ENCODE assay signal across 7 mouse cellular contexts in genomic region chrX:94990080-94990825, GRCm38 (mm10). TPM values are rescaled to one million over a fixed set of nuclear protein-coding genes. Genes with fewer than 3 reads are reported as not detected.
DNase-seq lines count a peak whose midpoint lies in the region; ATAC-seq and TF ChIP-seq lines count a peak whose summit lies in the region.

No protein-coding gene starts in this region.

- peak overlapping the region; percentile 18; the same call in 1 of the 2 replicates for H3K4me3 ChIP-seq in spleen, adult 2 months (ENCODE audit: extremely low read depth, insufficient read depth, insufficient read length)
- peak overlapping the region; percentile 17; the same call in 1 of the 2 replicates for H3K4me3 ChIP-seq in embryonic facial prominence, embryonic 11.5 days (ENCODE audit: low read depth, low read length)
- peak overlapping the region; percentile 51 for H3K4me3 ChIP-seq in midbrain, embryonic 10.5 days
- peak overlapping the region; percentile 78 for H3K4me3 ChIP-seq in testis, adult 2 months (ENCODE audit: control insufficient read depth, low read depth, low read length)

- intact Hi-C loops in heart, postnatal 10 days (cut with DNase I) = no loop called here

- H3K27ac ChIP-seq in spleen, adult 2 months (ENCODE audit: insufficient read depth, low read length) = no peak overlapping the region
- H3K27ac ChIP-seq in embryonic facial prominence, embryonic 11.5 days (replicated peaks; ENCODE audit: low read depth, low read length) = no peak overlapping the region
- peak overlapping the region; percentile 82 for H3K27ac ChIP-seq in midbrain, embryonic 10.5 days (replicated peaks)
- H3K27ac ChIP-seq in testis, adult 2 months (ENCODE audit: control insufficient read depth, insufficient read depth, low read depth, low read length) = peak overlapping the region; percentile 65; the same call in 1 of the 2 replicates

- H3K36me3 ChIP-seq in spleen, adult 2 months (ENCODE audit: control insufficient read depth, insufficient read depth, low read length) = no peaks in the 10 kb centered on the region
- H3K36me3 ChIP-seq in embryonic facial prominence, embryonic 11.5 days (replicated peaks; ENCODE audit: control insufficient read depth, insufficient read depth, low read depth, low read length) = no peaks in the 10 kb centered on the region
- no peaks in the 10 kb centered on the region for H3K36me3 ChIP-seq in midbrain, embryonic 10.5 days
- H3K36me3 ChIP-seq in testis, adult 2 months (ENCODE audit: control insufficient read depth, insufficient read depth, low read length) = no peaks in the 10 kb centered on the region

- TF ChIP-seq CTCF in spleen, adult 2 months (IDR thresholded peaks at IDR 0.05; ENCODE audit: extremely low read depth, insufficient read depth, insufficient read length, insufficient replicate concordance) = no peak
- no peak for TF ChIP-seq CTCF in testis, adult 2 months (IDR thresholded peaks at IDR 0.05; ENCODE audit: control insufficient read depth, insufficient read depth, insufficient replicate concordance, low read depth, low read length)

- no peaks in the 10 kb centered on the region for H3K4me1 ChIP-seq in spleen, adult 2 months (ENCODE audit: control insufficient read depth, insufficient read depth, insufficient read length)
- H3K4me1 ChIP-seq in embryonic facial prominence, embryonic 11.5 days (ENCODE audit: control insufficient read depth, insufficient read depth, low read length) = no peaks in the 10 kb centered on the region
- H3K4me1 ChIP-seq in midbrain, embryonic 10.5 days = peaks cover 18% of the 10 kb centered on the region; the same call in 1 of the 2 replicates
- H3K4me1 ChIP-seq in testis, adult 2 months (ENCODE audit: control insufficient read depth, insufficient read depth, low read length) = peaks cover 6% of the 10 kb centered on the region

- H3K4me2 ChIP-seq in embryonic facial prominence, embryonic 11.5 days (ENCODE audit: low read depth, low read length) = peak overlapping the region; percentile 39

- no peaks in the 10 kb centered on the region for H3K9me3 ChIP-seq in embryonic facial prominence, embryonic 11.5 days (replicated peaks; ENCODE audit: control insufficient read depth, low read length)
- no peaks in the 10 kb centered on the region for H3K9me3 ChIP-seq in midbrain, embryonic 10.5 days (replicated peaks)

- 29% methylated on average over 29 of the region's 29 CpGs for WGBS in spleen, adult 2 months
- 14% methylated on average over 29 of the region's 29 CpGs for WGBS in embryonic facial prominence, embryonic 11.5 days
- WGBS in midbrain, embryonic 10.5 days = 26% methylated on average over 29 of the region's 29 CpGs

- no peak for TF ChIP-seq POLR2A in spleen, adult 2 months (IDR thresholded peaks at IDR 0.05; ENCODE audit: low read depth, low read length)
- no peak for TF ChIP-seq POLR2A in testis, adult 2 months (IDR thresholded peaks at IDR 0.05; ENCODE audit: control insufficient read depth, low read depth, low read length)

- no peaks in the 10 kb centered on the region for H3K27me3 ChIP-seq in spleen, adult 2 months (ENCODE audit: control insufficient read depth, insufficient read depth, low read length)
- H3K27me3 ChIP-seq in embryonic facial prominence, embryonic 11.5 days (ENCODE audit: control insufficient read depth, insufficient read depth, low read length) = peaks cover 2% of the 10 kb centered on the region; the same call in 1 of the 2 replicates
- H3K27me3 ChIP-seq in midbrain, embryonic 10.5 days (ENCODE audit: low read depth, poor library complexity, severe bottlenecking) = peaks cover 78% of the 10 kb centered on the region
- H3K27me3 ChIP-seq in testis, adult 2 months (ENCODE audit: control insufficient read depth, insufficient read depth, low read length) = no peaks in the 10 kb centered on the region

- no peak for DNase-seq in spleen, adult 2 months (ENCODE audit: low read depth in 1 of 2, low spot score in 2 of 2)
- DNase-seq in spleen, postnatal 14 days (ENCODE audit: low spot score in 2 of 2) = no peak
- DNase-seq in embryonic facial prominence, embryonic 11.5 days (ENCODE audit: low spot score) = peak; percentile 14
- peak; percentile 9 to 46 for DNase-seq in heart, postnatal 10 days
- DNase-seq in layer of hippocampus, postnatal 14 days (ENCODE audit: low spot score in 2 of 2) = peak; percentile 1 to 10
- peak; percentile 49 for DNase-seq in midbrain, embryonic 10.5 days (ENCODE audit: low spot score)

- peak overlapping the region; percentile 57 for H3K9ac ChIP-seq in embryonic facial prominence, embryonic 11.5 days (replicated peaks; ENCODE audit: low read length)

- peak; percentile 86 for ATAC-seq in embryonic facial prominence, embryonic 11.5 days (replicated peaks; ENCODE audit: insufficient number of reproducible peaks, low FRiP score, low TSS enrichment, low read depth)

RNA-seq across cellular contexts. Expression of gene Spin4, which starts 36.2 kb away (rescaled TPM):
- 0.11 and 0.14 TPM in 2 replicates for polyA plus RNA-seq in spleen, adult 2 months (2012; rRNA removed)
- 15.3 and 17.8 TPM in 2 replicates for polyA plus RNA-seq in embryonic facial prominence, embryonic 11.5 days (2014; fragmentation: Nextera tagmentation; extraction: Ambion mirVana)
- 1 to 10 TPM; 2.5 to 3.1 TPM for total RNA-seq in heart, postnatal 10 days (2021)
- total RNA-seq in layer of hippocampus, postnatal 14 days (2021) = under 1 TPM; 0.69 to 0.78 TPM
- polyA plus RNA-seq in midbrain, embryonic 10.5 days (2016; fragmentation: Nextera tagmentation; extraction: Ambion mirVana) = 7.3 and 7.9 TPM in 2 replicates
- 0.07 and 0.14 TPM in 2 replicates for polyA plus RNA-seq in testis, adult 2 months (2012; rRNA removed)

Comparison
In these comparisons a context has a peak if more than half of its experiments do, and no peak if none do; other contexts are left out.
1. DNase-seq: peak in embryonic facial prominence, embryonic 11.5 days (single experiment), heart, postnatal 10 days (2 of 2), layer of hippocampus, postnatal 14 days (2 of 2) and midbrain, embryonic 10.5 days (single experiment); none in spleen, adult 2 months (0 of 2) and spleen, postnatal 14 days (0 of 2).
2. H3K27ac ChIP-seq: peak in midbrain, embryonic 10.5 days (single experiment) and testis, adult 2 months (single experiment); none in spleen, adult 2 months (single experiment) and embryonic facial prominence, embryonic 11.5 days (single experiment).
3. H3K4me3 ChIP-seq: peak in every context shown above with its lines; median percentile 78 in testis, adult 2 months; 51 in midbrain, embryonic 10.5 days; 18 in spleen, adult 2 months; 17 in embryonic facial prominence, embryonic 11.5 days.